Mouse (Mus musculus) kidney, embryonic 15.5 days (tissue): ENCODE results near the gene Smug1. TPM values are rescaled to one million over a fixed set of nuclear protein-coding genes. Genes with fewer than 3 reads are reported as not detected.

Source experiments
- ATAC-seq: fragments of 200-750 bp; cut with Nextera tagmentation; replicated peaks from 2 replicates; pipeline ENCODE4 v1.8.0; 2017; ENCODE audit warnings: moderate TSS enrichment; ENCODE audit not compliant: low FRiP score
- H3K27ac ChIP-seq: fragments of 300-500 bp; sonication (generic); 2 replicates; pipeline ENCODE4 v1.5.1; 2015; ENCODE audit warnings: mild to moderate bottlenecking, inconsistent platforms
- H3K27me3 ChIP-seq: fragments of 300-500 bp; sonication (generic); 2 replicates; pipeline ENCODE4 v1.6.1; 2015; ENCODE audit warnings: inconsistent platforms
- H3K36me3 ChIP-seq: fragments of 300-500 bp; sonication (generic); 2 replicates; pipeline ENCODE4 v1.6.1; 2015; ENCODE audit warnings: inconsistent platforms
- H3K4me1 ChIP-seq: fragments of 300-500 bp; sonication (generic); 2 replicates; pipeline ENCODE4 v1.6.1; 2015; ENCODE audit warnings: inconsistent platforms
- H3K4me2 ChIP-seq: fragments of 300-500 bp; sonication (generic); 2 replicates; pipeline ENCODE4 v1.6.1; 2015; ENCODE audit warnings: moderate library complexity, mild to moderate bottlenecking, inconsistent platforms
- H3K4me3 ChIP-seq: fragments of 300-500 bp; sonication (generic); replicated peaks from 2 replicates; pipeline ENCODE4 v1.5.1; 2015; ENCODE audit warnings: mild to moderate bottlenecking, inconsistent platforms
- H3K9ac ChIP-seq: fragments of 300-500 bp; sonication (generic); 2 replicates; pipeline ENCODE4 v1.6.1; 2015; ENCODE audit warnings: mild to moderate bottlenecking, inconsistent platforms
- H3K9me3 ChIP-seq: fragments of 300-500 bp; sonication (generic); replicated peaks from 2 replicates; pipeline ENCODE4 v1.6.1; 2016; ENCODE audit warnings: inconsistent platforms
- WGBS: fragments of 180-500 bp; shearing (Covaris S2); methylation state at CpG from one replicate; pipeline ENCODE4 v1.1.7; 2015; ENCODE audit warnings: mixed read lengths; 5-methylcytosine and 5-hydroxymethylcytosine counted together
- polyA plus RNA-seq: library from polyadenylated mRNA; unstranded; fragments of >200 nt; fragmentation: Nextera tagmentation; extraction: Ambion mirVana; gene quantifications from 2 replicates; pipeline ENCODE4 v1.2.1, GENCODE M21; 2015

The Smug1 gene
- polyA plus RNA-seq, result 17.7 and 18.0 TPM in 2 replicates

- no peaks in the 10 kb centered on the region for H3K9me3 ChIP-seq
- H3K27me3 ChIP-seq, result peaks cover 66% of the 10 kb centered on the region
- no peaks in the 10 kb centered on the region for H3K36me3 ChIP-seq
- H3K4me1 ChIP-seq, result peaks cover 70% of the 10 kb centered on the region
- no peak within 1 kb of the TSS for H3K9ac ChIP-seq
- no peak within 1 kb of the TSS for H3K4me3 ChIP-seq
- peak within 1 kb of the TSS; percentile 82 for H3K27ac ChIP-seq
- 53% methylated on average over 6 of the region's 6 CpGs for whole genome bisulfite sequencing
- H3K4me2 ChIP-seq, result no peak within 1 kb of the TSS
- ATAC-seq, result no peak
These were observed at the start of gene Smug1 for GRCm38 (mm10) chr15:103167042-103167615. Gene Smug1 (minus strand): TSS chr15:103167092.

- peaks cover 29% of the 10 kb centered on the region for H3K36me3 ChIP-seq
- H3K27me3 ChIP-seq, result no peaks in the 10 kb centered on the region
- H3K4me3 ChIP-seq, result peak overlapping the region; percentile 46; the same call in 1 of the 2 replicates
- H3K4me2 ChIP-seq, result peak overlapping the region; percentile 69
- peak overlapping the region; percentile 96 for H3K27ac ChIP-seq
- 38% methylated on average over 2 of the region's 2 CpGs for WGBS
- no peaks in the 10 kb centered on the region for H3K9me3 ChIP-seq
- peaks cover 45% of the 10 kb centered on the region for H3K4me1 ChIP-seq
- H3K9ac ChIP-seq, result 0 out of 2 replicates have a peak overlapping the region, but pooled peaks have one; percentile 40
- ATAC-seq, result 0 out of 2 replicates have a peak, but pooled peaks have one; percentile 8
These were observed 49.2 kb upstream of the Smug1 start for GRCm38 (mm10) chr15:103216052-103216451.

GRCm38 (mm10) chr15:103214971-103215907 lies 48.3 kb upstream of the Smug1 start:
- Histone ChIP-seq H3K9me3 (no peaks in the 10 kb centered on the region), H3K27ac (peak overlapping the region; percentile 96), H3K36me3 (peaks cover 34% of the 10 kb centered on the region), H3K27me3 (no peaks in the 10 kb centered on the region), H3K4me3 (peak overlapping the region; percentile 46), H3K4me1 (peaks cover 37% of the 10 kb centered on the region), H3K4me2 (peak overlapping the region; percentile 69), H3K9ac (peak overlapping the region; percentile 40)
- WGBS, result under 1% methylated on average over 15 of the region's 15 CpGs
- ATAC-seq, result peak; percentile 97

GRCm38 (mm10) chr15:103214149-103214548 lies 47.3 kb upstream of the Smug1 start:
- no peaks in the 10 kb centered on the region for H3K27me3 ChIP-seq
- no peak overlapping the region; the same call in 1 of the 2 replicates for H3K9ac ChIP-seq
- H3K4me3 ChIP-seq, result peak overlapping the region; percentile 19
- no peak for ATAC-seq
- WGBS, result 47% methylated on average over 2 of the region's 2 CpGs
- H3K36me3 ChIP-seq, result peaks cover 43% of the 10 kb centered on the region
- H3K27ac ChIP-seq, result peak overlapping the region; percentile 69
- peak overlapping the region; percentile 39 for H3K4me2 ChIP-seq
- H3K9me3 ChIP-seq, result no peaks in the 10 kb centered on the region
- H3K4me1 ChIP-seq, result peaks cover 36% of the 10 kb centered on the region

GRCm38 (mm10) chr15:103205156-103205555 lies 38.3 kb upstream of the Smug1 start:
- no peak overlapping the region for H3K9ac ChIP-seq
- ATAC-seq, result no peak
- H3K4me2 ChIP-seq, result no peak overlapping the region
- H3K9me3 ChIP-seq, result no peaks in the 10 kb centered on the region
- no peak overlapping the region for H3K4me3 ChIP-seq
- H3K4me1 ChIP-seq, result peaks cover 14% of the 10 kb centered on the region; the same call in 1 of the 2 replicates
- H3K27me3 ChIP-seq, result no peaks in the 10 kb centered on the region
- peak overlapping the region; percentile 22; the same call in 1 of the 2 replicates for H3K27ac ChIP-seq
- 53% methylated on average over 2 of the region's 2 CpGs for WGBS
- peaks cover 92% of the 10 kb centered on the region for H3K36me3 ChIP-seq

- WGBS, result 35% methylated on average over 6 of the region's 6 CpGs
- Histone ChIP-seq H3K36me3 (peaks cover 92% of the 10 kb centered on the region), H3K4me2 (no peak overlapping the region)
These were observed 35.3 kb upstream of the Smug1 start for GRCm38 (mm10) chr15:103202088-103202793.

GRCm38 (mm10) chr15:103197785-103198184 lies 30.9 kb upstream of the Smug1 start:
- Histone ChIP-seq H3K9ac (no peak overlapping the region), H3K4me2 (no peak overlapping the region), H3K27me3 (no peaks in the 10 kb centered on the region), H3K4me1 (peaks cover 12% of the 10 kb centered on the region; the same call in 1 of the 2 replicates), H3K27ac (no peak overlapping the region), H3K9me3 (no peaks in the 10 kb centered on the region), H3K36me3 (peaks cover 94% of the 10 kb centered on the region), H3K4me3 (no peak overlapping the region)
- no peak for ATAC-seq
- WGBS, result 91% methylated on average over 4 of the region's 4 CpGs

More at GRCm38 (mm10) chr15:103202088-103202793, 35.3 kb upstream of the Smug1 start:
- 0 out of 2 replicates have a peak, but pooled peaks have one; percentile 33 for ATAC-seq
- H3K27me3 ChIP-seq, result no peaks in the 10 kb centered on the region
- peaks cover 14% of the 10 kb centered on the region; the same call in 1 of the 2 replicates for H3K4me1 ChIP-seq
- H3K4me3 ChIP-seq, result no peak overlapping the region
- no peaks in the 10 kb centered on the region for H3K9me3 ChIP-seq
- H3K27ac ChIP-seq, result peak overlapping the region; percentile 78
- no peak overlapping the region for H3K9ac ChIP-seq

GRCm38 (mm10) chr15:103196835-103197234 lies 29.9 kb upstream of the Smug1 start:
- H3K27ac ChIP-seq, result no peak overlapping the region
- H3K27me3 ChIP-seq, result no peaks in the 10 kb centered on the region
- no peak for ATAC-seq
- H3K9me3 ChIP-seq, result no peaks in the 10 kb centered on the region
- peaks cover 5% of the 10 kb centered on the region; the same call in 1 of the 2 replicates for H3K4me1 ChIP-seq
- H3K36me3 ChIP-seq, result peaks cover 95% of the 10 kb centered on the region
- no peak overlapping the region for H3K4me2 ChIP-seq
- no peak overlapping the region for H3K9ac ChIP-seq
- no peak overlapping the region for H3K4me3 ChIP-seq
- 87% methylated on average over 1 of the region's 1 CpGs for WGBS

- H3K9me3 ChIP-seq, result no peaks in the 10 kb centered on the region
- no peaks in the 10 kb centered on the region for H3K27me3 ChIP-seq
- WGBS, result 70% methylated on average over 2 of the region's 2 CpGs
- H3K9ac ChIP-seq, result no peak overlapping the region
- peaks cover 69% of the 10 kb centered on the region for H3K36me3 ChIP-seq
- no peak for ATAC-seq
- H3K4me3 ChIP-seq, result no peak overlapping the region
- H3K4me2 ChIP-seq, result no peak overlapping the region
- peaks cover 34% of the 10 kb centered on the region for H3K4me1 ChIP-seq
- H3K27ac ChIP-seq, result no peak overlapping the region
These were observed 26.7 kb upstream of the Smug1 start for GRCm38 (mm10) chr15:103193606-103194005.

- Histone ChIP-seq H3K9me3 (no peaks in the 10 kb centered on the region), H3K27me3 (no peaks in the 10 kb centered on the region), H3K4me1 (peaks cover 42% of the 10 kb centered on the region), H3K4me2 (no peak overlapping the region), H3K9ac (no peak overlapping the region), H3K36me3 (peaks cover 42% of the 10 kb centered on the region), H3K27ac (peak overlapping the region; percentile 71), H3K4me3 (no peak overlapping the region)
- ATAC-seq, result peak; percentile 73
- WGBS, result 24% methylated on average over 10 of the region's 10 CpGs
These were observed 23.9 kb upstream of the Smug1 start for GRCm38 (mm10) chr15:103190531-103191462.

- peak; percentile 61 for ATAC-seq
- Histone ChIP-seq H3K27me3 (no peaks in the 10 kb centered on the region), H3K4me1 (peaks cover 44% of the 10 kb centered on the region), H3K36me3 (peaks cover 35% of the 10 kb centered on the region), H3K27ac (peak overlapping the region; percentile 71), H3K9me3 (no peaks in the 10 kb centered on the region), H3K9ac (no peak overlapping the region), H3K4me2 (no peak overlapping the region), H3K4me3 (no peak overlapping the region)
- WGBS, result 33% methylated on average over 7 of the region's 7 CpGs
These were observed 23.2 kb upstream of the Smug1 start for GRCm38 (mm10) chr15:103190083-103190482.
